Mouse (Mus musculus): ENCODE measurements around the gene Grm1.

The Grm1 gene

GRCm38 (mm10) chr10:10734561-10734960, 347.6 kb downstream of the Grm1 start:
- intact Hi-C loops (cut with DNase I), result no loop called here

- intact Hi-C loops (cut with DNase I), result no loop called here
Observed at GRCm38 (mm10) chr10:10733092-10733491, 349.1 kb downstream of the Grm1 start.

GRCm38 (mm10) chr10:10726501-10726900, 355.7 kb downstream of the Grm1 start:
- intact Hi-C loops (cut with DNase I), result no loop called here

GRCm38 (mm10) chr10:10710837-10711236, 371.3 kb downstream of the Grm1 start:
- intact Hi-C loops (cut with DNase I), result no loop called here

- intact Hi-C loops (cut with DNase I), result no loop called here
Observed at GRCm38 (mm10) chr10:10710359-10710758, 371.8 kb downstream of the Grm1 start.

GRCm38 (mm10) chr10:10708031-10708430, 374.1 kb downstream of the Grm1 start:
- intact Hi-C loops (cut with DNase I), result no loop called here

- intact Hi-C loops (cut with DNase I), result no loop called here
Observed at GRCm38 (mm10) chr10:10701326-10701725, 380.8 kb downstream of the Grm1 start.

GRCm38 (mm10) chr10:10700903-10701302, 381.3 kb downstream of the Grm1 start:
- intact Hi-C loops (cut with DNase I), result no loop called here

- intact Hi-C loops (cut with DNase I), result no loop called here
Observed at GRCm38 (mm10) chr10:10697497-10697896, 384.7 kb downstream of the Grm1 start.

GRCm38 (mm10) chr10:10689668-10690223, 392.4 kb downstream of the Grm1 start:
- intact Hi-C loops (cut with DNase I), result no loop called here

GRCm38 (mm10) chr10:10688907-10689667, 393.1 kb downstream of the Grm1 start:
- intact Hi-C loops (cut with DNase I), result no loop called here

GRCm38 (mm10) chr10:10681048-10681447, 401.1 kb downstream of the Grm1 start, which contains the start of gene Gm10944:
Gene Gm10944 (plus strand): TSS chr10:10681348.
- intact Hi-C loops (cut with DNase I), result no loop called here

GRCm38 (mm10) chr10:10659976-10660375, 422.2 kb downstream of the Grm1 start:
- intact Hi-C loops (cut with DNase I), result no loop called here

GRCm38 (mm10) chr10:10659161-10659560, 423.0 kb downstream of the Grm1 start:
- intact Hi-C loops (cut with DNase I), result no loop called here

GRCm38 (mm10) chr10:10656621-10657020, 425.5 kb downstream of the Grm1 start:
- intact Hi-C loops (cut with DNase I), result no loop called here

GRCm38 (mm10) chr10:10655991-10656390, 426.2 kb downstream of the Grm1 start:
- intact Hi-C loops (cut with DNase I), result no loop called here
